Mouse (Mus musculus) 3134 (cell line): Measurements from ENCODE around the gene Rpl36al.
A peak's percentile ranks its signal among the peaks of the same experiment; 100 is the strongest.

Experiments used
- DNase-seq: peaks from one replicate; pipeline ENCODE4 v3.0.0-alpha.2; 2011; ENCODE audit warnings: low spot score; ENCODE audit not compliant: insufficient read length; ENCODE audit errors: extremely low read depth

Gene Rpl36al

DNA sequence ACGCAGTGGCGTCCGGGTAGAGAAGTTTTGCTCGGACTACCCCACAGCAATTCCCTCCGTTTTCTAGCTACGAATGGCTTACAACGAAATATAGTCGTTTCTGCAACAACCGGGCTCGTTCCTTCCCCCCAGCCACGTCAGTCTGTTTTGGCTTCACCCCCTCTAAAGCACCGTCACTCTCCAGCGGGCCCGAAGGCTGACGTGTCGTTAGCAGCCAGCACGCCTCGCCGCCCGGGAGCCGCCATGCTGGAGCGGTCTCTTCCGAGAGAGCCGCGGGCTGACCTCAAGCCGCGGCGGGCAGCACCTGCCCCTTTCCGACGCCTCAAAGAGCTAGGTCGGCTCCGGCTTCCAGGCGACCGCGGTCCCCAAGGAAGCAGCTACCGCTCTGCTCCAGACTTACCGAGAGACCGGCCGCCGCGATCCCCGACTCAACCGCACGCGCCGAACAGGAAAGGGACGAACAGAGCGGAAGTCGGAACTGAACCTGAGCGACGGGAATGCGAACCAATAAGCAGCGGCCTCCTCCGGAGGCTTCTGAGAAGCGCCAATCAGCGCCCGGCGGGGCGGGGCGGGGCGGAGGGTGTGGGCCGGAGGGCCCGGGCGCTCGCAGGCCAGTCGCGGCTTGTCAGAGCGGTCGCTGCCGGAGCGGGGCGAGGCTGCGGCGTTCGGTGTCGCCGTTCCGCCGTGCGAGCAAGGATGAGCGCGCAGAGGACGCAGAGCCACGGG, at the start of gene Rpl36al, which contains the start of gene Mgat2:
Gene Rpl36al, minus strand, starts transcription at position 501 of the 726 bp plus-strand sequence.
Gene Mgat2, plus strand, starts transcription at position 575 of the 726 bp plus-strand sequence.
- DNase-seq: peak; percentile 96

DNA sequence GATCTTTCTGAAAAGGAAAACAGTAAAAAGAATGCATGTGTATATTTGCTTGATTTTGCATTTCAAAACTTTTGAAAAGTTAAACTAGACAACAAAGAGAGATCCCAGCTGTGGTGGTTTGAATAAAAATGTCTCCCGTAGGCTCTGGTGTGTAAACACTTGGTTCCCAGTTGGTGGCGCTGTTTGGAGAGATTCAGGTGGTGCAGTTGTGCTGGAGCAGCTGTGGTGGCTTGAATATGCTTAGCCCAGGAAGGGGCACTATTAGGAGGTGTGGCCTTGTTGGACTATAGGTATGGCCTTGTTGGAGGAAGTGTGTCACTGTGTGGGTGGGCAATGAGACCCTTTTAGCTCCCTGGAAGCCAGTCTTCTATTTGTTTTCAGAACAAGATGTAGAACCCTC, 45.4 kb upstream of the Rpl36al start:
- DNase-seq: no peak

DNA sequence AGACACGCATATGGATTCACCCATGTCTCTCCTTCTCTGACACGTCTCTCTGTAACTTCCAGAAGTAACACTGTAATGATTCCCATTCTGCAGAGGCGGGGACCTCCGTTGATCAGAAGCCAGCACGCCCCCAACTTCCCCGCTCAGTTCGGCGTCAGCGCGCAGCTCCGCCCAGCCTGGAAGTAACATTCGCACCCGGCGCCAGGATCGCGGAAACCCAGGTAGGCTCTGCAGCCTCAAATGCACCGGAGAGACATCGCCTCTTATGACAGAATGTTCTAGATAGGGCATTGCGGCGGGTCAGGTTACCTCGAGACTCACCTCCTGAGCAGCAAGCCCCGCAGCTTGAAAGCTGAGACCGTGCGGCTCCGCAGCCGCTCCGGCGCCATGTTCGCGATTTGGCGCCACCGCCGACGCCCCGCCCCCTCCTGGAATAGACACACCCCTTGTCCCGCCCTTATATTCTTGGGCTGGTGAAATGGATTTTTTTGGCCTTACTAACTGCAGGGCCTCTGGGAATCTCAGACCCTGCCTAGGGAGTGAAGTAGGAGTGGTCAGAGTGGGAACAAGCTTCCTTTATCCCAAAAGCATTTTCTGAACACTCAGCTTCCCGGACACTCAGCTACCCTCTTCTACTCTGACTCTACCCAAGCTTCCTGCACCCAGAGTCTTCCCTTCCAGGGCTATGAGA, 44.0 kb upstream of the Rpl36al start, which contains the start of gene Pole2:
Gene Pole2, minus strand, starts transcription at position 420 of the 691 bp plus-strand sequence.
- peak; percentile 92 for DNase-seq

DNA sequence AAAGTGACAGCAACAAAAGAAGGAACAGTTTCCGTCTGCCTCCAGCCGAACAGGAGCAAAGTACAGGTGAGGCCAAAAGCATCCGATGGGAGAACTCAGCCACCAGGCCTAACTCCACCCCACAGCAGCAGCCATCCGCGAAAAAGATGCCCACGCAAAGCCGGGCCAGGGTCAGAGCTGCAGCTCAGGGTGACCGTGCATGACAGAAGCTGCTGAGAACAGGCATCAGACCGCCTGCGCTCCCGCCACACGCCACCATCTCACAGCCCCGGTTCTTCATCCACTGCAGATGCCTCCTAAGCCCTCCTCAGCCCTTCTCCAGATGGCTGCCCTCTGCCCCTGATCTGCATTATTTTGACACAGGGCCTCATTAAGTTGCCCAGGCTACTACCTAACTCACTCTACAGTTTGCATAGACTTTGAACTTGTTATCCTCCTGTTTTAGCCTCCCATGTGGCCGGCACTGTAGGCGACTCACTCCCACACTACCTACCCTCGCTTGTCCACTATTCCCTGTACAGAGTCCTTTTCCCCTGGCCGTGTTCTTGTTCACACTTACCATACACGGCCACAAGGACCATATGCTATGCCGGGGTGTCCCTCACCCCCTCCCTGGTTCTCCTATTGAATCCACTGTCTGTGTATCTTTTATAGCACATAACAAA, 36.9 kb upstream of the Rpl36al start:
- no peak for DNase-seq

DNA sequence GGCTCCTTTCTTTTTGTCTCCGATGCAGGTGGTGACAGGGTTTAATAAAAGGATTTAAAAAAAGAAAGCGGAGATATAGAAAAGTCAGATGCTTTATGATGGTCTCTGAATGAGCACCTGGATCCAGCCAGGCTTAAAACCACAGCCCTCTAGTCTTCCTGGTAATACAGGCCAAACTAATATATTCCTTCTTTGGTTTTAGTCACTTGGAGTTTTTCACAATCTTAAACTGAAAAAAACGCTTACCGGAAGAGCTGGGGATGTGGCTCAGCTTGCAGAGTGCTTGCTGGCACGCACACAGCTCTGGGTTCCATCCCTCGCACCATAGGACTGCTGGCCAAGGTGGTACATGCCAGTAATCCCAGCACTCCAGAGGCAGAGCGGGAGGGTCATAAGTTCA, 32.7 kb upstream of the Rpl36al start:
- DNase-seq: no peak

DNA sequence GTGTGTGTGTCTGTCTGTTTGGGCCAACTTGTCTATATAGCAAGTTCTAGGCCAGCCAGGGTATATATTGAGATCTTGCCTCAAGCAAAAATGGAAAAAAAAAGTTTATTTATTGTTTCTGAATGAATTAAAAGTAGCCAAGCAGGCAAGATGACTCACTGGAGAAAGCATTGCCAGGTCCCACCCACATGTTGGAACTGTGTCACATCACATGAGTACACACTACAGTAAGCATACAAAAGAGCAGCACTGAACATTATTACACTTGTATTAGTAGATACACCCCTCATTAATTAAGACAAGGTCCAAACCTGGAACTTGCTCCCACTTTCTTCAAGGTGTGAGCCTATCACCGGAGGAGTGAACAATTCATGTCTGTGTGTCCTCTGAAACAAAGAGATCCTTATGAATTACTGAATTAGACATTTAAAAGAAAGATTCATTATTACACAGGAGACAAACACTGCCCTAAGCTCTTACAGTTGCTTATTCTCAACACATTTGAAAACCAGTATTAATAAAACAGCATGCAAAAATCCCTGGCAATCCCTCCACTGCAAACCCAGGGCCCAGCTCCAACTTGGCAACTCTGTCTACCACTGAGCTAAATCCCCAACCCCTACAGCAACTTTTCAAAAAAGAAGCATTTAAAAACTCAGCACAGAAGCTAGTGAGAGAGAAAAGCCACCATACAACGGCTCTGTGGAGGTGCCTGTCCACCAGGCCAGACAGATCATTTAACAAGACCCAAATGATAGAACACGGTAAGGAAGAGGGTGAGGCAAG, 31.3 kb upstream of the Rpl36al start:
- DNase-seq: peak; percentile 31

DNA sequence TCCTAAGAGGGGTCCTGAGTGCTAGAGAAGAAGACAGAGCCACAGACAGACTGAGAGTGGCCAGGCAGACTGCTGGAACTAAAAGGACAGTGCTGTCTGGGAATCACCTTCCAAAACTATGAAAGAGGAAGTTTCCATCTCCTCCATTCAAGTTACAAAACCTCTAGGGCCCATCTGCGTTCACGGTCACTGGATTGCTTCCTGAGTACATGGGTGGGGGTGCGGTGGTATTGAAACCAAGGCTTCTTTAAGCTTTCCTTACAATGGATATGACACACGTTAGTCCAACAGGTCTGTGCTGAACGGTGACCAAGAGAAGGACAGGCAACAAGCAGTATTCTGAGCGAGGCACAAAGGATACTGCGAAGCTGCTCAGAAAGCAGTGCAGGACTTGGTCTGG, 30.5 kb upstream of the Rpl36al start:
- DNase-seq: no peak

DNA sequence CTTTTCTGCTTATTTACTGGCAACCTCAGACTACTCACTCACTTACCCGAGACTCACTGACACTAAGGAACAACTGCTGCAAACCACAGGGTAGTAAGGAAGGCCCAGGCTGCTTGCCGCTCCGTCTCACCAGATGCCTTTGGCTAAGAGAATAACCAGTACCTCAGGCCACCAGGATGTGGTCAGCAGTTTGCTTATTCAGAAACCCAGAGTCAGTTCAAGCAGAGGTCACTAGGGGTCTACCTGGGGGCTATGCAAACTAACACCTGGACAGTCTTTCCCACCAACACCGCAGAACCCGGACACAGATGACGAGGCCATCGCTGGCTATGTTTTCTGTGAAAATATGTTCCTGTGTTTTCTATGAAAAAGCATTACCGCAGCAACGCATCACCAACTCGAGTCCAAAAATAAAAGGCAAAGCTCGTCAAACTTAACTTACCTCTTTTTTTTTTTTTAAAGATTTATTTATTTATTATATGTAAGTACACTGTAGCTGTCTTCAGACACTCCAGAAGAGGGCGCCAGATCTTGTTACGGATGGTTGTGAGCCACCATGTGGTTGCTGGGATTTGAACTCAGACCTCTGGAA, 29.4 kb upstream of the Rpl36al start:
- no peak for DNase-seq

DNA sequence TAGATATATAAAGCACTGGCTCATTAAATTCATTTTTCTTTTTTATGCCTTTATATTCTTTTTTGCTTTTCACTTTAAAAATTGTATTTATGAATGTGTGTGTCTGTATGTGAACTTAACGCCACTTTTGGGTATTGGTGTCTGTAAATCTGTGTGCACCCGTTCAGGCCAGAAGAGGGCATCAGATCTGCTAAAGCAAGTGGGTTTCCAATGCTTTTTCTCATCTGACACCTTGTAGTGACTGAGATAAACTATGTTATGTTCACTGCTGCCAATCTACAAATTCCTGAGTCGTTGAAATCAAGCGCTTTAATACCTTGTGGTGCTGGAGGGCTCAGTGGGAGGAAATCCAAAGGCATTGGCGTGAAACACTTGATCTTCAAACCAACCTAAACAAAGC, 27.2 kb upstream of the Rpl36al start:
- no peak for DNase-seq

DNA sequence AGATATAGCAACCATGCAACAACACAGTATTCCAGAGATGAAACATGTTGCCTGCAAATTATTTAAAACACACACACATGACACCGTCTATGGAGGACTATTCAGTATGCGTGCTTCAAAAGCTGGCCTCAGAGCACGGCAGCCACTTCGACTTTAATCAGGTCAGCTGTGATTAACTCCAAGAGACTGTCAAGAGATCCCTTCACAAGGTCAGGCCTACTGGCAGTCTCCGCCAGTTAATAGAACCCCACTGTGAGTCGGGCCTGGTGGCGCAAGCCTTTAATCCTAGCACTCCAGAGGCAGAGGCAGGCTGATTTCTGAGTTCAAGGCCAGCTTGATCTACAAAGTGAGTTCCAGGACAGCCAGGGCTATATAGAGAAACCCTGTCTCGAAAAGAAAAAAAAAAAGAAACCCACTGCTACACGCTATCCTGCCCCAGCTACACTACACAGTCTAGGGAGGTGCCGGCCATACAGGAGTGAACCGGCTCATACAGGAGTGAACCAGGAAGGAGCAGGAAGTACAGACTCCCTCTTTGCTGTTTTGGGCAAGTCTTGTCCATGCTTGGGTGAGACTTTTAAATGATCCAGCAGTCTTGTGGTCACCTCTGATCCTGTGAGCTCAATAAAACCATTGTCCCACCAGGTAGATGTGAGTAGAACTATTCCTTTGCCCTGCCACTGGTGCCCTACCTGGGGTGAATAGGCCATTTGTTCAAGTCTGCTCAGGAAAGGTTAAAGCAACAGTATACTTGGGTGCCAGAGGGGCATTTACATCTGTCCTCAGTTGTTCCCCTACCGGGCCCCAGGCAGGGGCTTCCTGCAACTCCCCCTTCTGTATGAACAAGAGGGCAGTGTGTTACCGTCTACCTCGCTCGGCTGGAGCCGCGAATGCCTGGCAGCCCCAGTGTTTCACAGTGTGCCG, 26.4 kb upstream of the Rpl36al start:
- no peak for DNase-seq

DNA sequence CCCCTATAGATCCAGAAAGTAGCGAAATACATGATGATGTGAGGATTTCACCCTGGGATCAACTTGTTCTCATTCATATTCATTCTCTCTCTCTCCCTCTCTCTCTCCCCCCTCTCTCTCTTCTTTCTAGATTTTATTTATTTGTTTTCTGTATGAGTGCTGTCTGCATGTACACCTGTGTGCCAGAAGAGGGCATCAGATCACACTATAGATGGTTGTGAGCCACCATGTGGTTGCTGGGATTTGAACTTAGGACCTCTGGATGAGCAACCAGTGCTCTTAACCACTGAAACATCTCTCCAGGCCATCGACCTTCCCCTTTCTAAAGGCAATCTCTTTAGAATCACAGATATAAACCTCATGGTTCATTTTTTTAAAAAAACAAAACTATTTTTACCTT, 24.6 kb upstream of the Rpl36al start:
- no peak for DNase-seq

DNA sequence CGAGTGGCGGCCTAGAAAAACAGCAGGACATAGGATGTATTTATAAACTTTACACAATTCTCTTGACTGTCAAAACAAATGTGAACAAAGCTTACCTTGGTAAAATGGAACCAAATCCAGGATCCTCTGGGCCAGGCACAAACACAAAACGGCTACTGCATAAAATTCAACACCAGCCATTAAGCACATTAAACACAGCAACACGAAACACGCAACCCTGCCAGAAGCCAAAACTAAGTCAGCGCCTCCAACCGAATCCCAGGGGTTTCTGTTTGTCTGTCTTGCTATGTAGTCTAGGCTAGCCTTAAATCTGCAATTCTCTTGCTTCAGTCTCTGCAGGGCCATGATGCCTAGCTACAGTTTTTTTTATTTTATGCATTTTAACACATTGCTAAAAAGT, 24.0 kb upstream of the Rpl36al start:
- DNase-seq: no peak

DNA sequence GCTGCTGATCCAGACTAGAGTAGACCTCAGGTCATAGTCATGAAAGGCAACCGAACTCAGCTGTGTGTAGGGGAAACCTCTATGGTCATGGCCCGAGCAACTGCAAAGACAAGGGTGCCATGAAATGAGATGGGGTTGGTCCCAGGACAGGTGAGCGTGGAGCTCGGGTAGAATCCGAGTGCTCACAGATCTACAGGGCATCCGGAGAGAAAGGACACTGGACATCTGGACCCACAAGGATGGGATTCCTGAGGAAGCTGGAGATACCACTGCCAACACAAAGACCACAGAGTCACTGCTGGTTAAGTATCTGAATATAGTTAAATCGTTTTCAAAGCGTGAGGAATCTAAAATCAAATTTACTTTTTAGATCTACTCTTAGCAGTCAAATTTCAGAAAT, 23.5 kb upstream of the Rpl36al start:
- no peak for DNase-seq

DNA sequence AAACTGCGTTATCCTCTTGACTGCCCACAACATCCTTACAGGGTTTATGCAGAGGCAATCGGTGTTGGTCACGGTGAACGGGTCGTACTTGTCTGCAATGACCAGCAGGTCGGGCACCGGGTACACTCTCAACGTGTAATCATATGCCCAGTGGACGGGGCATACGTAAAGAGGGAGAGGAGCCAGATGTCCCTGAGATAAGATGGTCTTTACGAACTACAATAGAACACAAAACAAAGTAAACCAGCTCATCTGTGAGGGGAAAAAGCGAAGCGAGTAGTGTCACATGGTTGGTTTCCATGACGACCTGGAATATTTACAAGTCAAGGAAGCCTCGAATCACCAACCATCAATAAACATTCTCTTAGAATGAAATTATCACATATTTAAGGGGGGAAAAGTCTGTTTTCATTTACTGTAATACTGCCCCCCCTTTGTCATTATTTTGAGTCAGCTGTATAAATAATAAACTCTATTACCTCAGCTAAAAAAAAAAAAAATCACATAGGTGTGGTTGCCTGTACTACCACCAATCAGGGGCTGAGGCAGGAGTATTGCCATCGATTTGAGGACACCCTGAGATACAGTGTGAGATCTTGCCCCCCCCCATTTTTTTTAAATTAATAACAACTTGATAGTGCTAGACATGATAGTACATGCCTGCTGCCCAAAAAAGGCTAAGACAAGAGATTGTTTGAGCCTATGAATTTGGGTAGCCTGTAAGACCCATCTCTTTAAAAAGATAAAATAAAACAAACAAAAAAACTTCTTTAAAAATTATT, 20.4 kb upstream of the Rpl36al start, which contains the start of gene Gm49384:
Gene Gm49384, minus strand, starts transcription at position 216 of the 782 bp plus-strand sequence.
- DNase-seq: no peak

DNA sequence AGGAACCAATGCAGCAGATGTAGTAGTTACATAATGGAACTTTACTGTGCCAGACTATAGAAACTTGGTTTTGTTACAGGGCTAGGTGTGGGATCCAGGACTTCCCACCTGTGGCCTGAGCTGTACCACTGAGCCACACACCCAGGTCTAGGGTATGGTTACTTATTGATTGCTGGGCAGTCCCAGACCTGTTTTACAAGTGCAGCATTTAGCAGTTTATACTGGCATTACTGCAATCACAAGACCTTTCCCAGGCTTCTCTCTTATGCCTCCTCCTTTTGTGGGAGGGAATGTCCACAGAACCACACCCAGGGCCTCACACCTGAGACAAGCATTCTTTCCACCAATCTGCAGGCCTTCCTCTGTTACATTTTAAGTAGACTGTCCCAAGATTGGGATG, 15.1 kb upstream of the Rpl36al start:
- no peak for DNase-seq

DNA sequence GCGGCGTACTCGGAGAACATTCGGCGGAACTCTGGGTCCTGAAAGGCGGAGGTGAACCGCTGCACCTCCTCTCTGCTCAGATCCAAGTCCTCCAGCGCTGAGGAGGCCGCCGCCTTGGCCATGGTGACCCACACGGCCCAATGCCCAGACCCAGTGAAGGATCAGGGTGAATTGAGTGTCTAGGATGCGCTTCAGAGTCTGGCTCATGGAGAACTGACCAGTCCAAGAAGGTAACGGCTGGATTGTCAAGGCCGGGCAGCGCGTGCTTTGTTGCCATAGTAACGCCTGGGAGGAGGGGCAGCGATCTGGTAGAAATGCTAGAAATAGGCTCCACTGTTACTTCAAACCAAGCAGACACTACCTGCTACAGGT, 14.3 kb upstream of the Rpl36al start, which contains the start of gene Dnaaf2:
Gene Dnaaf2, minus strand, starts transcription at position 266 of the 372 bp plus-strand sequence.
- no peak for DNase-seq

DNA sequence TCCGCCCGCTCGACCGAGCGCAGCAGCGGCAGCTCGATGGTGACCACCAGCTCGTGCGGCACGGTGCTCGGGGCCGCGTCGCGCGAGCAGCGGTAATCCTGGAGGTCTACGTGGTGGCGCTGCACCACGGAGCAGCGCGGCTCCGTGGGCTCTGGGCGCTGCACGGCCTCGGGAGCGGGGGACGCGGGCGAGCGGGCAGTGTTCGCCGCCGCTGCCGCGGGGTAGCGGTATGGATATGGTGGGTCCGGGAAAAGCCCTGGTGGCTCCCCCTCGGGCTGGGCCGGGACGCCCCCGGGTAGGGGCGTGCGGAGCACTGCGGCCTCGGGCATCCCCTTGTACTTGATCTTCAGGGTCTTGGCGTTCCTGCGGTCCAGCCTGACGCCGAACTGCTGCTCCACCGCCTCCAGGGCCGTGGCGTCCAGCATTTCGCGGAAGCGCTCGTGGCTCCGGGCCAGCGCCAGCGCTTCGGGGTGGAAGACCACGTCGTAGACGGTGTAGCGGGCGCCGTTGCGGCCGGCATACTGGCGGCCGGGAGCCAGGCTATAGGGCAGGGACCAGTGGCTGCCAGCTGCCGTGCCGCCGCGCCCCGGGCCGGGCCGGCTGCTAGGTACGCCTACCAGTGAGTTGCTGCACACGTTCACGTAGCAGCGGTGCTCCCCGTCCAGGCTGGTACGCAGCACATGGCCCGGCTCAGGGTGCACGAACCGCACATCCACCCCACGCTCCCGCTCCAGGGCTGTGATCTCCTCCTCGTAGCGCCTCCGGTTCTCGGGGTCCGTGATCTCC, 13.7 kb upstream of the Rpl36al start:
- DNase-seq: peak; percentile 83
